Mouse (Mus musculus) urinary bladder, postnatal 36 days (tissue): ENCODE measurements at regions not wholly inside any gene's neighbourhood (a gene's known extent, or its start where the extent isn't known, plus 50 kb on each side); places are given as distances from the start of the nearest gene placed in this dataset.

Experiments used
- DNase-seq, 2 experiments: peaks; one replicate each; pipeline ENCODE4 v3.0.0; 2022; ENCODE audit warnings: low spot score in 2 of 2, mixed read lengths in 1 of 2

GRCm38 (mm10) chr19:25729103-25729502 lies 56.9 kb downstream of the Dmrt2 start:
- no peak for DNase-seq

DNA sequence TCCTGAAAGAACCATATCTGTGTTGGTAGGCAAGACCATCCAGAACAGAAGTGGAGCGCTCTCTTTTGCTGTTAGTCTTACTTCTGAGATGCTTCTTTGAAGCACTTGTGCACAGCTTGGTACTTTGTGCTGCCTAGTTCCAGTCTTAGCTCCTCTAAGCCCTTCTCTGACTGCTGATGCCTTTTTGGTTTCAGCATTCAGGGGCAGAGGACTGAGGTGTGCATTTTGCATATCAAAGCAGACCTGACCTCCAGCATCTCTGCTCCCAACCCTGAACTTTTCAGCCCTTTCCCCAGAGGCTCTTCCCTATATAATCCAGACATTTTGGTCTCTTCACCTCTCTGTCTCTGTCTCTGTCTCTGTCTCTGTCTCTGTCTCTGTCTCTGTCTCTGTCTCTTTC lies 57.4 kb downstream of the Dmrt2 start:
- DNase-seq = no peak

DNA sequence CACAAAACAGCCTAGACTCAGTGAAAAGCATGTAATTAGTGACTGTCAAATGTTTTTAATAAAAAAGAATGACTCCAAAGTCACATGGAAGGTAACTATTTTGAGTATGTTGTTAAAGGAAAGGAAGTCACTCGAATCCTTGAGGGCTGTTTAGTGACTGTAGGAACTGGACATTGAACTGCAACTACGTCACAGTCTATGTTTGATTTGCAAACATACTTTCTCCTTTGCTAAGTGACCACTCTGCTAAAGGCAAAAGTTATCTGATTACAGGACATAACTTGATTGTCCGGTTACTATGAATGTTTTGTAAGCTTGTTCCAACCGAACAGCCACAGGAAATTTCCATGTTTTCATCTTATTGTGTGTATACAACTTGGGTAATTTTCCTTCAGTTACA lies 106.2 kb downstream of the Dmrt2 start:
- DNase-seq = no peak

GRCm38 (mm10) chr19:25779356-25779755 lies 107.1 kb downstream of the Dmrt2 start:
- DNase-seq = peak; percentile 21

GRCm38 (mm10) chr19:25781314-25781713 lies 109.1 kb downstream of the Dmrt2 start:
- no peak for DNase-seq

DNA sequence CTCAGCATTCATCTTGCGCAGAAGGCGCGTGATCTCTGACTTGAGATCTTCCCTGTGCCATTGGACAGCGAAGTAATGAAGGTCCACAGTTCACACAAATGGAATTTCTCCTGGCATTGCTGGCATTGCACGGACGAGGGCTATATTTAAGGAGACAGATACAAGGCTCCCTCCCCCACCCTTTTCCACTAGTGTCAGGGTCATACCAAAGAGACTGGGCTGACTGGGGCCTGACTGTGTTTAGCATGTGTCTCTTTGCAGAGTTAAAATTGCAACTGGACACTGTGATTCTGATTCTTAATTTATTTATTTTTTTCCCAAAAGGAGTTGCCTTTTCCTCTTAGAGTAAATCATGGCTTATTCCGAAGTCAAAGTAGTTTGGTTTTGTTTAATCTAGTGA lies 130.5 kb downstream of the Dmrt2 start:
- no peak for DNase-seq

DNA sequence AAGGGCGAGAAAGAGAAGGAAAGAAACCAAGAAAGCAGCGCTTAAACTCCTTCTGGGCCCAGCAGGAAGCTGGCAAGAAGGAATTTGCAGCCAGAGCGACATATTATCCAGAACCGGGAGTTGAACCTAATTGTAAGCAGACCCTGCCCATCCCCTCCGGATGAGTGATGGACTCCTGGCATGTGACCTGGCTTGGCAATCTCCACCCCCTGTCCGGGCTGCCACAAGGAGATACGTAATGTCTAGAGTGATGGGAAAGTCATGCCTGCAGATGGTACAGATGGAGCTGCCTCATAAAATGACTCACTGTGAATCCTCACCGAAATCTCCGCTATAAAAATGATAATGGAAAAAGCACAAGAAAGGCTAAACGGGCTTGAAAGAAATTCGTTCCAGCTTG lies 133.1 kb downstream of the Dmrt2 start:
- DNase-seq = peak in 1 of 2 experiments; percentile 2

- DNase-seq = no peak
Observed at GRCm38 (mm10) chr19:25813651-25814050, 141.4 kb downstream of the Dmrt2 start.

DNA sequence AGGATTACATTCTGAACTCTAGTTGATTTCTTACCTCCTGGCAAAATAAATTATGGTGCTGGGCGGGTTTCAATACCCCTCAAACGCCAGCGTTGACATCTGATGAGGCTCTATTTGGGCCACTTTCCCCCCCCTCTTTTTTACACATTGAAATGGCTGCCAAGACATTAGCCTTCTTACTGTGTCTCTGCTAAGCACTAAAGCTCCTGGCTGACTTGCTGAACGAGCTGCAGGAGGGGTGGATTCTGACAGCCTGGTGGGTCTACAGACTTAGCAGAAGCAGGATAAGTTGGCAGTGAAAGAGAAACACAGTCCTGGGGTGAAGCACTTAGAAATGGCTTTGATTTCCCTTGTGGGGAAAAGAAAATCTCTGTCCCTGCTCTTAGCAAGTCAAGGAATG lies 172.9 kb downstream of the Dmrt2 start:
- no peak for DNase-seq

- DNase-seq = peak; percentile 28 to 34
Observed at GRCm38 (mm10) chr19:25856344-25856743, 184.1 kb downstream of the Dmrt2 start.

- DNase-seq = no peak
Observed at GRCm38 (mm10) chr19:25863312-25863711, 191.1 kb downstream of the Dmrt2 start.

- no peak for DNase-seq
Observed at GRCm38 (mm10) chr19:25906721-25907120, 234.5 kb downstream of the Dmrt2 start.

DNA sequence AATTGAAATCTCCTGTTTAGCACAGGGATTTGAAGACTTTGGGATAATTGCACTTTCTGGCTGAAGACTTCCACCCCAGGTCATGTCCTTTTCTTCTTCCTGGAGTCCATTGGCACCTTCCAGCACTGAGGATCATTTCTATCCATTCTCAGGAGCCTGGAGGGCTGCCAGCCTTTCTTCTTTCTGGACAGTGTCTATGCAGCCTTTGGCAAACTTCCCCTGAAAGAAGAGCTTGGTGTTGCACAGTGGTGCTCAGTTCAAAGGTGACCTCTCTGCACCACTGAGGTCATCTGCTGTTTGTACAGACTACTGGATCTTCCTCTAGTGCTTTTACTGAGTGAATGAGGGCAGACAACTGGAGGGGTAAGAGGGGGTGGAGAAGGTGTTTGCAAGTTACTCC lies 249.8 kb downstream of the Dmrt2 start:
- DNase-seq = peak in 1 of 2 experiments; percentile 14

- DNase-seq = no peak
Observed at GRCm38 (mm10) chr19:25922806-25923205, 250.6 kb downstream of the Dmrt2 start.

- no peak for DNase-seq
Observed at GRCm38 (mm10) chr19:25923727-25924384, 251.6 kb downstream of the Dmrt2 start.

- DNase-seq = peak in 1 of 2 experiments; percentile 8
Observed at GRCm38 (mm10) chr19:25924385-25924769, 252.2 kb downstream of the Dmrt2 start.

DNA sequence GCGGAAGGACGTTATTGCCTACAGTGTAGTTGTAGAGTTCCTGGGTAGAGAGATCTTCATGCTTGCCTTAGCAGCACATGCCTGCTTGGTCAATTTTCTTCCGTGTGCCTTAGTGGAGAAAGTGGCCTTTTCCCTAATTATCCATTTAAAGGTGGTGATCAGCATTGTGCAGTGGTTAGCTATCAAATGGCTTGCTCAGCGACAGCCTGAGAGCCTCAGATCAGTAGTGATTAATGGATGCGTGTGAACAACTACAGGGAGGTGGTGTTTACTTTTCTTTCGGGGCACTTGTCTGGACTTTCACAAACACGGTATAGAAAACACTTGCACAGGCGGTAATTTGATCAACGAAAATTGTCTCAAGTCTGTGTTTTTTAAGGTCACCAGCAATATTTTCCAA lies 255.0 kb downstream of the Dmrt2 start:
- DNase-seq = no peak

- no peak for DNase-seq
Observed at GRCm38 (mm10) chr19:25937343-25937742, 265.1 kb downstream of the Dmrt2 start.

GRCm38 (mm10) chr19:25971210-25971609 lies 299.0 kb downstream of the Dmrt2 start:
- DNase-seq = no peak

DNA sequence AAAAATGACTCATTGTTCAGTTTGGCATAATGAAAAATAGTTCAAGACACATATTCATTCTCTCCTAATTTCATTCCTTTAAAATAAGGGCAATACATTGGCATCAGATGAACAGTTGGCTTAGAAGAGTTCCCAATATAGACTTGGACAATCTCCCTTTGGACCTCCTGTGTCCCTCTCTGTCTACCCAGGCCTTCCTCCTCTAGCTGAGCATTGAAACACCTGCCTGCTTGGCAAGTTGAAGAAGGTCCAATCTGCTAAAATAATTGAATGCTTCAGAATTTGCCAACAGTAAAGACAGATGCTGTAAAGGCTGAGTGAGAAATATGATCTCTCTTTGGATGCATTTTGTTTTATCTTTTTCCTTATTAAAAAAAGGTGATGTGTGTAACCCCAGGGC lies 303.0 kb downstream of the Dmrt2 start:
- DNase-seq = no peak

GRCm38 (mm10) chr19:25980308-25980707 lies 308.1 kb downstream of the Dmrt2 start:
- DNase-seq = no peak

DNA sequence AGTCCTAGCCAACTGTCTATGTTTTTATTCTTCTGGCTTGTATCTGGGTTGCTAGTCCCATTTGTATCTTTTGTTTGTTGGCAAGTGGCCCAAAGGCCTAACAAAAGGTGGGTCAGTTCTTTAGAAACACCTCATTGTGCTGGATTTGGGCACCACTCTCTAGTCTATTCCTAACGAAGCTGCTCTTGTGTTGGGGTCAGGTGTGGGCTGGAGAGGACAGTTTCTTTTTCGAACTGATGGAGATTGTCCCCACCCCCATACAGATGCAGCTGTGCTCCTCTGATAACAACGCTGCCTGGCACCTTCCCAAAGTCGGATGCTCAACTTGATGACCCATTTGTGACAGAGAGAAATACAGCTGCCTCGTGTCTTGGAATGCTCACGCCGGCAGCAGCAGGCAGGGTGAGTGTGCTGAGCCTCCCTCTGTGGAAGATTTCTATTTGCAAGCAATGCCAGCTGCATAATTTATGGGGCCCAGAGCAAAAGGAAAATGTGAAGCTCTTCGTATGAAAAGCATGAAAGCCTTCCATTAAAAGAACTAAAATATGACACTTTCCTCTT lies 342.5 kb downstream of the Dmrt2 start:
- DNase-seq = peak in 1 of 2 experiments; percentile 19

GRCm38 (mm10) chr19:26021141-26021540 lies 348.9 kb downstream of the Dmrt2 start:
- no peak for DNase-seq

GRCm38 (mm10) chr19:26026103-26026502 lies 353.9 kb downstream of the Dmrt2 start:
- no peak for DNase-seq
